Comparison of ENCODE assay signal across 12 mouse cellular contexts in genomic region chr15:84337599-84337998, GRCm38 (mm10). TPM values are rescaled to one million over a fixed set of nuclear protein-coding genes. Genes with fewer than 3 reads are reported as not detected.
A peak's percentile ranks its signal among the peaks of the same experiment; 100 is the strongest.
DNase-seq lines count a peak whose midpoint lies in the region.
"Had no signal": no experiment of that assay in that cellular context is flagged by ENCODE, and none has a peak within 500 bp of the region (broad histone marks: within the 10 kb centered on the region; RNA-seq: fewer than 3 reads in every experiment).

No protein-coding gene starts in this region.

- intact Hi-C loops in left cerebral cortex, postnatal 14 days (cut with DNase I): no loop called here
- intact Hi-C loops in left cerebral cortex, postnatal 10 days (cut with DNase I): no loop called here

- DNase-seq in heart, adult 11 months: peak; percentile 75
- no peak for DNase-seq in heart, adult 18-20 months
- DNase-seq in left cerebral cortex, postnatal 14 days (ENCODE audit: low spot score in 2 of 2): peak; percentile 18 to 43
- DNase-seq in left cerebral cortex, postnatal 10 days (ENCODE audit: extremely low spot score in 1 of 2, low spot score in 2 of 2): no peak
- DNase-seq in right cerebral cortex, postnatal 25 days: peak; percentile 61
- DNase-seq in right cerebral cortex, postnatal 14 days: no peak
- DNase-seq: adrenal gland, postnatal 14 days; cerebellum, adult 18-20 months; cerebellum, adult 9-11 months; cerebellum, postnatal 36 days; gastrocnemius, postnatal 10 days; heart, postnatal 36 days had no signal

RNA-seq across cellular contexts. Expression of gene Parvg, which starts 13.8 kb away (rescaled TPM):
- total RNA-seq in heart, adult 18-20 months (2021): 1 to 10 TPM; 2.0 to 3.1 TPM
- 1 to 10 TPM; 5.9 to 7.8 TPM for total RNA-seq in left cerebral cortex, postnatal 14 days (2021)
- 1 to 10 TPM; 5.1 to 6.6 TPM for total RNA-seq in left cerebral cortex, postnatal 10 days (2021)

Comparison
In these comparisons a context has a peak if more than half of its experiments do, and no peak if none do; other contexts are left out.
1. DNase-seq: peak in heart, adult 11 months (single experiment), left cerebral cortex, postnatal 14 days (2 of 2) and right cerebral cortex, postnatal 25 days (single experiment); none in heart, adult 18-20 months (0 of 2), left cerebral cortex, postnatal 10 days (0 of 2) and right cerebral cortex, postnatal 14 days (single experiment).